In the genomic region with DNA sequence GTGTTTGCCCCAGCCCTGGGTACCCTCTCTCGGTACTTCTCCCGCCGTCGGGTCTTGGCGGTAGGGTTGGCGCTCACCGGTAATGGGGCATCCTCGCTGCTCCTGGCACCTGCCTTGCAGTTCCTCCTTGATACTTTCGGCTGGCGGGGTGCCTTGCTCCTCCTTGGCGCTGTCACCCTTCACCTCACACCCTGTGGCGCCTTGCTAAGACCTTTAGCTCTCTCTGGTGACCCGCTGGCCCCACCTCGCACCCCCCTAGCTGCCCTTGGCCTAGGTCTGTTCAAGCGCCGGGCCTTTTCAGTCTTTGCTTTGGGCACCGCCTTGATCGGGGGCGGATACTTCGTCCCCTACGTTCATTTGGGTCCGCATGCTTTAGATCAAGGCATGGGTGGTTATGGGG, we compare ENCODE assay signal across 12 mouse cellular contexts. TPM values are rescaled to one million over a fixed set of nuclear protein-coding genes. Genes with fewer than 3 reads are reported as not detected.
DNase-seq lines count a peak whose midpoint lies in the region; ATAC-seq and TF ChIP-seq lines count a peak whose summit lies in the region.
"Had no signal": no experiment of that assay in that cellular context is flagged by ENCODE, and none has a peak within 500 bp of the region (broad histone marks: within the 10 kb centered on the region; RNA-seq: fewer than 3 reads in every experiment).

No protein-coding gene starts in this region.

- peak overlapping the region; percentile 71; the same call in 1 of the 2 replicates for H3K4me2 ChIP-seq in heart, embryonic 15.5 days
- peak overlapping the region; percentile 87; the same call in 1 of the 2 replicates for H3K4me2 ChIP-seq in midbrain, postnatal 0 days (ENCODE audit: low read depth, low read length, poor library complexity, severe bottlenecking)

- H3K36me3 ChIP-seq in heart, embryonic 15.5 days = no peaks in the 10 kb centered on the region
- H3K36me3 ChIP-seq in midbrain, postnatal 0 days (ENCODE audit: insufficient read depth, low read length) = 0 out of 2 replicates have a peak, but pooled peaks cover 8% of the 10 kb centered on the region

- WGBS in heart, embryonic 15.5 days = 14% methylated on average over 22 of the region's 22 CpGs
- 16% methylated on average over 22 of the region's 22 CpGs for WGBS in midbrain, postnatal 0 days

- H3K27me3 ChIP-seq in heart, embryonic 15.5 days = peaks cover 62% of the 10 kb centered on the region
- H3K27me3 ChIP-seq in midbrain, postnatal 0 days (ENCODE audit: insufficient read depth, low read length) = peaks cover 10% of the 10 kb centered on the region; the same call in 1 of the 2 replicates

- no peaks in the 10 kb centered on the region for H3K9me3 ChIP-seq in heart, embryonic 15.5 days (replicated peaks)
- no peaks in the 10 kb centered on the region for H3K9me3 ChIP-seq in midbrain, postnatal 0 days (ENCODE audit: low read length)

- intact Hi-C loops in heart, postnatal 14 days (cut with DNase I) = loop anchor here (10.0 kb wide), 1 partner anchor 280 kb away; a partner anchor contains a TSS

- no peak for TF ChIP-seq CTCF in midbrain, postnatal 0 days (IDR thresholded peaks at IDR 0.05)

- no peak for DNase-seq in heart, postnatal 14 days
- DNase-seq in cerebellum, postnatal 25 days = peak; percentile 60 to 71
- peak; percentile 73 for DNase-seq in kidney, adult 18-20 months
- DNase-seq in midbrain, postnatal 0 days (ENCODE audit: low spot score) = no peak
- DNase-seq in testis, postnatal 10 days (ENCODE audit: low spot score) = no peak
- no peak for DNase-seq in urinary bladder, postnatal 10 days (ENCODE audit: low spot score)
- DNase-seq in frontal cortex, adult 2 months (ENCODE audit: extremely low spot score in 1 of 2, low spot score in 1 of 2) = no peak
- DNase-seq: heart, adult 2 months had no signal

- H3K9ac ChIP-seq in heart, embryonic 15.5 days = no peak overlapping the region; the same call in 1 of the 2 replicates
- H3K9ac ChIP-seq in midbrain, postnatal 0 days (replicated peaks; ENCODE audit: low read length, poor library complexity, severe bottlenecking) = 0 out of 2 replicates have a peak overlapping the region, but pooled peaks have one; percentile 5
- H3K9ac ChIP-seq: liver, embryonic 14.5 days had no signal

- no peak overlapping the region; the same call in 1 of the 2 replicates for H3K4me3 ChIP-seq in heart, embryonic 15.5 days
- 0 out of 2 replicates have a peak overlapping the region, but pooled peaks have one; percentile 2 for H3K4me3 ChIP-seq in midbrain, postnatal 0 days (ENCODE audit: low read depth, low read length)

- no peak for ATAC-seq in heart, embryonic 15.5 days (replicated peaks; ENCODE audit: insufficient number of reproducible peaks, insufficient read depth, low FRiP score, low read depth)
- no peak for ATAC-seq in midbrain, postnatal 0 days (ENCODE audit: low FRiP score)

- no peak overlapping the region for H3K27ac ChIP-seq in heart, embryonic 15.5 days
- no peak overlapping the region for H3K27ac ChIP-seq in midbrain, postnatal 0 days (ENCODE audit: low read depth, low read length)
- H3K27ac ChIP-seq: heart, adult 2 months; liver, embryonic 14.5 days had no signal

- peaks cover 25% of the 10 kb centered on the region for H3K4me1 ChIP-seq in heart, embryonic 15.5 days (replicated peaks)
- H3K4me1 ChIP-seq in midbrain, postnatal 0 days (ENCODE audit: insufficient read depth, low read length) = peaks cover 21% of the 10 kb centered on the region

RNA-seq across cellular contexts. Expression of a gene that starts 2.7 kb away (rescaled TPM):
- 0.54 and 0.65 TPM in 2 replicates for polyA plus RNA-seq in heart, embryonic 15.5 days (2015; fragmentation: Nextera tagmentation; extraction: Ambion mirVana)
- total RNA-seq in heart, postnatal 14 days (2021) = under 1 TPM; 0.76 to 0.90 TPM
- 22.2 and 28.2 TPM in 2 replicates for total RNA-seq in midbrain, postnatal 0 days (2014; rRNA removed)
- polyA plus RNA-seq in midbrain, postnatal 0 days (2015; fragmentation: Nextera tagmentation; extraction: Ambion mirVana) = 15.2 and 18.0 TPM in 2 replicates
- 45.9 and 48.3 TPM in 2 replicates for polyA plus RNA-seq in frontal cortex, adult 2 months (2012; rRNA removed)

RNA-seq across cellular contexts. Expression of a gene that starts 5.6 kb away (rescaled TPM):
- 4.5 and 5.2 TPM in 2 replicates for polyA plus RNA-seq in heart, embryonic 15.5 days (2015; fragmentation: Nextera tagmentation; extraction: Ambion mirVana)
- total RNA-seq in heart, postnatal 14 days (2021) = 1 to 10 TPM; 4.2 to 5.8 TPM
- 9.9 and 26.1 TPM in 2 replicates for total RNA-seq in midbrain, postnatal 0 days (2014; rRNA removed)
- polyA plus RNA-seq in midbrain, postnatal 0 days (2015; fragmentation: Nextera tagmentation; extraction: Ambion mirVana) = 9.9 and 10.1 TPM in 2 replicates
- polyA plus RNA-seq in frontal cortex, adult 2 months (2012; rRNA removed) = 5.5 and 7.7 TPM in 2 replicates

RNA-seq across cellular contexts. Expression of a gene that starts 14.3 kb away (rescaled TPM):
- polyA plus RNA-seq in heart, embryonic 15.5 days (2015; fragmentation: Nextera tagmentation; extraction: Ambion mirVana) = 18.1 and 19.8 TPM in 2 replicates
- total RNA-seq in heart, postnatal 14 days (2021) = 10 to 100 TPM; 26.1 to 32.5 TPM
- total RNA-seq in midbrain, postnatal 0 days (2014; rRNA removed) = 3.8 and 6.8 TPM in 2 replicates
- 2.4 and 2.7 TPM in 2 replicates for polyA plus RNA-seq in midbrain, postnatal 0 days (2015; fragmentation: Nextera tagmentation; extraction: Ambion mirVana)
- polyA plus RNA-seq in frontal cortex, adult 2 months (2012; rRNA removed) = 1.5 and 1.9 TPM in 2 replicates
- total RNA-seq: MEL; neutrophil, adult 5-6 weeks had no signal

RNA-seq across cellular contexts. Expression of a gene that starts 22.4 kb away (rescaled TPM):
- polyA plus RNA-seq in heart, embryonic 15.5 days (2015; fragmentation: Nextera tagmentation; extraction: Ambion mirVana) = 107 and 113 TPM in 2 replicates
- total RNA-seq in heart, postnatal 14 days (2021) = 10 to 100 TPM; 34.7 to 38.4 TPM
- total RNA-seq in midbrain, postnatal 0 days (2014; rRNA removed) = 43.0 and 76.9 TPM in 2 replicates
- polyA plus RNA-seq in midbrain, postnatal 0 days (2015; fragmentation: Nextera tagmentation; extraction: Ambion mirVana) = 138 and 154 TPM in 2 replicates
- 73.4 and 85.4 TPM in 2 replicates for polyA plus RNA-seq in frontal cortex, adult 2 months (2012; rRNA removed)

RNA-seq across cellular contexts. Expression of a gene that starts 24.3 kb away (rescaled TPM):
- 7.3 and 10.3 TPM in 2 replicates for polyA plus RNA-seq in heart, embryonic 15.5 days (2015; fragmentation: Nextera tagmentation; extraction: Ambion mirVana)
- 1 to 10 TPM; 3.1 to 3.2 TPM for total RNA-seq in heart, postnatal 14 days (2021)
- 3.4 and 5.5 TPM in 2 replicates for total RNA-seq in midbrain, postnatal 0 days (2014; rRNA removed)
- polyA plus RNA-seq in midbrain, postnatal 0 days (2015; fragmentation: Nextera tagmentation; extraction: Ambion mirVana) = 18.6 and 20.1 TPM in 2 replicates
- polyA plus RNA-seq in frontal cortex, adult 2 months (2012; rRNA removed) = 10.7 and 11.8 TPM in 2 replicates

Comparison
In these comparisons a context has a peak if more than half of its experiments do, and no peak if none do; other contexts are left out.
1. DNase-seq: peak in cerebellum, postnatal 25 days (2 of 2) and kidney, adult 18-20 months (single experiment); none in heart, postnatal 14 days (0 of 2), midbrain, postnatal 0 days (single experiment), testis, postnatal 10 days (single experiment), urinary bladder, postnatal 10 days (single experiment) and frontal cortex, adult 2 months (0 of 2).